Mouse (Mus musculus): Measurements from ENCODE around the gene Scn2b. TPM values are rescaled to one million over a fixed set of nuclear protein-coding genes. Genes with fewer than 3 reads are reported as not detected.

Scn2b gene
- total and polyA plus RNA-seq, 2 experiments from 2014 or later, result 0.31 to 0.53 TPM

GRCm38 (mm10) chr9:45084556-45084955, 33.0 kb upstream of the Scn2b start:
- Histone ChIP-seq H3K36me3 (replicated peaks; ENCODE audit: control insufficient read depth, insufficient read depth, low read length) (no peaks in the 10 kb centered on the region), H3K27ac (ENCODE audit: low read depth) (no peak overlapping the region), H3K4me1 (ENCODE audit: control insufficient read depth, insufficient read depth) (no peaks in the 10 kb centered on the region), H3K4me3 (ENCODE audit: low read depth, low read length) (no peak overlapping the region), H3K9me3 (replicated peaks; ENCODE audit: control insufficient read depth, low read length) (no peaks in the 10 kb centered on the region), H3K4me2 (ENCODE audit: low read depth, low read length) (no peak overlapping the region), H3K27me3 (ENCODE audit: control insufficient read depth, insufficient read depth, low read length) (0 out of 2 replicates have a peak, but pooled peaks cover 3% of the 10 kb centered on the region), H3K9ac (replicated peaks; ENCODE audit: low read depth, low read length) (no peak overlapping the region)
- 54% methylated on average over 5 of the region's 5 CpGs for WGBS
- ATAC-seq (ENCODE audit: insufficient read depth, low read depth), result no peak
- TF ChIP-seq EP300 (IDR thresholded peaks at IDR 0.05; ENCODE audit: low read depth), result no peak
- DNase-seq (ENCODE audit: low spot score), result no peak

DNA sequence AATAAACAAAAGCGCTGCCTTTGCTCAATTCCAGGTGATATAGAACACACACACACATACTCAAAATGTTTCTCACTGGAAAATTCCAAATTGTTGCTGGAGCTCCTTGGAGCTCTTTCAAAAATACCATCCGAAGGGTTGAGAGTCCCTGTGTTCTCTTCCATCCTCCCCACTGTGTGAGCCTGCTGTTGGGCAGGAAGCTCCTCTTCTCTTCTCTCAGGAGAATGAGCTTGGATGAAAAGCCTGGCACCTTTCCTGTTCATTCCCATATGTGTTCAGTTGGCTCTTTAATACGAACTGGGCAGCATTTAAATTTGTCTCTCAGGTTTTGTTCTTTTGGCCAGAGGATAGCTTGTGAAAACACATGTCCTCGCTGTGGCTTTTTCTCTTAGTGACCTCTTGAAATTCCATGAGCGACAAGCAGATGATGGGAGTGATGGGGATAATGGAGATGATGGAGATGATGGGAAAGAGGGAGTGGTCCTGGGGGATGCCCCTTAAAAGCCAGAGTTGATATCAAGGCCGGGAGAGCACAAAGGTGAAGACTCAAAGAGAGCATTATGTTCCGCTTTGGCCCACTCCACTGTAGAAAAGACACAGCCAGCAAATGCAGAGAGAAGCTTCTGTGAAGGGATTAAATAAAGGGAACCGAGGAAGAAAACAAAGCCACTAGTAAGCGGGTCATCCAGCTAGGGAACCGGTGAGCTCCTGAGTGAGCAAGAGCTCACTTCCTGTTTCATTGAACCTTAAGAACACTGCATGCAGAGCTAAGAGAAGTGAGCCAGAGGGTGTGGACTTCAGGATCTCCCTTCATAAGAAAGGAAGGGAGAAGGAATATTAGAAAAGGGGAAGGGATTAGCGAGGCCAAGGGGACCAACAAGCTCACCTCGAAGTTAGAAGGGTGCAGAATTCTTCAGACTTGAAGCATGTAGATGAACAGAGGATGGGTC, 31.6 kb upstream of the Scn2b start:
- Histone ChIP-seq H3K4me1 (ENCODE audit: control insufficient read depth, insufficient read depth) (no peaks in the 10 kb centered on the region), H3K36me3 (replicated peaks; ENCODE audit: control insufficient read depth, insufficient read depth, low read length) (no peaks in the 10 kb centered on the region), H3K27me3 (ENCODE audit: control insufficient read depth, insufficient read depth, low read length) (0 out of 2 replicates have a peak, but pooled peaks cover 3% of the 10 kb centered on the region), H3K27ac (ENCODE audit: low read depth) (no peak overlapping the region), H3K9me3 (replicated peaks; ENCODE audit: control insufficient read depth, low read length) (no peaks in the 10 kb centered on the region), H3K4me2 (ENCODE audit: low read depth, low read length) (no peak overlapping the region), H3K9ac (replicated peaks; ENCODE audit: low read depth, low read length) (no peak overlapping the region), H3K4me3 (ENCODE audit: low read depth, low read length) (no peak overlapping the region)
- TF ChIP-seq EP300 (IDR thresholded peaks at IDR 0.05; ENCODE audit: low read depth), result no peak
- TF ChIP-seq CTCF (IDR thresholded peaks at IDR 0.05; ENCODE audit: low read depth), result no peak
- DNase-seq (ENCODE audit: low spot score), result no peak
- no peak for ATAC-seq (ENCODE audit: insufficient read depth, low read depth)
- 67% methylated on average over 12 of the region's 12 CpGs for WGBS

DNA sequence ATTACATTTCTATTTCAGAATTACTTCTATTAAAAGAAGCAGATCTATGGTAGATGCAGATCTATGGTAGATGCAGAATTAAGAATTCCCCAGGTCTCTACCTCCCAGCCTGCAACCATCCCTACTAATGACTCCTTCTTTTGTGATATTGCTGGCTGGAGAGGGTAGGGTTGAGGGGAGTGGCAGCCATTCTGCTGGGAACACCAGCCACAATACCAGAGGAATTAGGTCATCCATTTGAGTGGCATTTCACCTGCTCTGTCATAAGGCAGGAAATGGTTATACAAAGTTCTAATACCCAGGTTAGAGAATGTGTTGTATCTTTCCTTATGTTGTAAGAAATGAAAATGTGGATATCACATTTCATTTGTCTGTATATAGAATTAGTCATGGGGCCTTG, 29.5 kb upstream of the Scn2b start:
- no peaks in the 10 kb centered on the region for H3K36me3 ChIP-seq (replicated peaks; ENCODE audit: control insufficient read depth, insufficient read depth, low read length)
- no peaks in the 10 kb centered on the region; the same call in 1 of the 2 replicates for H3K4me1 ChIP-seq (ENCODE audit: control insufficient read depth, insufficient read depth)
- no peaks in the 10 kb centered on the region for H3K9me3 ChIP-seq (replicated peaks; ENCODE audit: control insufficient read depth, low read length)
- H3K27ac ChIP-seq (ENCODE audit: low read depth), result no peak overlapping the region
- no peak for ATAC-seq (ENCODE audit: insufficient read depth, low read depth)
- 0 out of 2 replicates have a peak, but pooled peaks cover 3% of the 10 kb centered on the region for H3K27me3 ChIP-seq (ENCODE audit: control insufficient read depth, insufficient read depth, low read length)
- H3K4me2 ChIP-seq (ENCODE audit: low read depth, low read length), result no peak overlapping the region
- no peak for DNase-seq (ENCODE audit: low spot score)
- TF ChIP-seq EP300 (IDR thresholded peaks at IDR 0.05; ENCODE audit: low read depth) (no peak), CTCF (IDR thresholded peaks at IDR 0.05; ENCODE audit: low read depth) (no peak)
- H3K9ac ChIP-seq (replicated peaks; ENCODE audit: low read depth, low read length), result no peak overlapping the region
- H3K4me3 ChIP-seq (ENCODE audit: low read depth, low read length), result no peak overlapping the region

DNA sequence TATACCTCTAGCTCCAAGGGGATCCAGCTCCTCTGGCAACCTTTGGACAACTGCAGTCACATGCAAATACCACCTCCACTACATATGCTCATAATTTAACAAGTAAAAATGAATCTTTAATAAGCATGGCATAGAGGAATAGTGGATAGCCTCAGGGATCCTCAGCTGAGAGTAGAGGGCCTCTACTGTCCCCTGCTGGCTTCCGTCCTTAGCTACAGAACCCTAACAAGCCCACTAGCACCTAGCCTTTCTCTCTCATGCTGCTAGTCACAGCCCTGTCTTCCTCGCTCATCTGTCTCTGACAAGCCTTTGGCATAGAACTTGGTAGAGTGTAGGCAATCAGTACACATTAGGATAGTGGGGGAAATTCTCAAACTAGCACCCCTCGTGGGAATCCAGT, 26.8 kb upstream of the Scn2b start:
- Histone ChIP-seq H3K4me2 (ENCODE audit: low read depth, low read length) (no peak overlapping the region), H3K4me1 (ENCODE audit: control insufficient read depth, insufficient read depth) (no peaks in the 10 kb centered on the region; the same call in 1 of the 2 replicates), H3K27ac (ENCODE audit: low read depth) (no peak overlapping the region), H3K4me3 (ENCODE audit: low read depth, low read length) (no peak overlapping the region), H3K27me3 (ENCODE audit: control insufficient read depth, insufficient read depth, low read length) (no peaks in the 10 kb centered on the region), H3K36me3 (replicated peaks; ENCODE audit: control insufficient read depth, insufficient read depth, low read length) (no peaks in the 10 kb centered on the region), H3K9me3 (replicated peaks; ENCODE audit: control insufficient read depth, low read length) (no peaks in the 10 kb centered on the region), H3K9ac (replicated peaks; ENCODE audit: low read depth, low read length) (no peak overlapping the region)
- ATAC-seq (ENCODE audit: insufficient read depth, low read depth) (no peak), DNase-seq (ENCODE audit: low spot score) (no peak)
- TF ChIP-seq CTCF (IDR thresholded peaks at IDR 0.05; ENCODE audit: low read depth), result no peak
- no peak for TF ChIP-seq EP300 (IDR thresholded peaks at IDR 0.05; ENCODE audit: low read depth)
- WGBS, result 61% methylated on average over 3 of the region's 3 CpGs

- Histone ChIP-seq H3K36me3 (replicated peaks; ENCODE audit: control insufficient read depth, insufficient read depth, low read length) (no peaks in the 10 kb centered on the region), H3K27ac (ENCODE audit: low read depth) (no peak overlapping the region), H3K4me1 (ENCODE audit: control insufficient read depth, insufficient read depth) (no peaks in the 10 kb centered on the region; the same call in 1 of the 2 replicates), H3K4me3 (ENCODE audit: low read depth, low read length) (no peak overlapping the region), H3K9me3 (replicated peaks; ENCODE audit: control insufficient read depth, low read length) (no peaks in the 10 kb centered on the region), H3K9ac (replicated peaks; ENCODE audit: low read depth, low read length) (no peak overlapping the region), H3K27me3 (ENCODE audit: control insufficient read depth, insufficient read depth, low read length) (no peaks in the 10 kb centered on the region), H3K4me2 (ENCODE audit: low read depth, low read length) (no peak overlapping the region)
- WGBS, result 41% methylated on average over 4 of the region's 4 CpGs
- DNase-seq (ENCODE audit: low spot score) (no peak), ATAC-seq (ENCODE audit: insufficient read depth, low read depth) (no peak)
- TF ChIP-seq CTCF (IDR thresholded peaks at IDR 0.05; ENCODE audit: low read depth) (no peak), EP300 (IDR thresholded peaks at IDR 0.05; ENCODE audit: low read depth) (no peak)
These were observed 24.9 kb upstream of the Scn2b start for GRCm38 (mm10) chr9:45092641-45093040.
